In the genomic region with DNA sequence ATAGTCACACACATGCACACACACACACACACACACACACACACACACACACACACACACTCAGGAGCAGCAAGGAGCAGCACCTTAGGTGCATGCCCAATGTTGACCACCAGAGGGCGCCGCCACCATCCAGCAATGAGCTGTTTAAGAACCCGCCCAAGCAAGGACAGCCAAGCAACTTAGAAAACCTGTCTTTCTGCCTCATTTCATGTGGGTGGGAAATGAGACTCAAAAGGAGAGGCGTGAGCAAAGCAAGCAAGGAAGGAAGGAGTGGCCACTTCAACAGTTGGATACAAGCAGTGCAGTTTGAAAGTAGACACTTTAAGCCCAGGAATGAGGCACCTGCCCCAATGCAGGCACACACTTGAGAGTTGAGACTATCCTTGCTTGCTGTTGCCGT, we compare ENCODE assay signal across 9 mouse cellular contexts.
DNase-seq lines count a peak whose midpoint lies in the region; ATAC-seq lines count a peak whose summit lies in the region.
"Had no signal": no experiment of that assay in that cellular context is flagged by ENCODE, and none has a peak within 500 bp of the region (broad histone marks: within the 10 kb centered on the region; RNA-seq: fewer than 3 reads in every experiment).

No protein-coding gene starts in this region.

- 11% methylated on average over 5 of the region's 5 CpGs for WGBS in kidney, embryonic 16.5 days
- WGBS in liver, embryonic 11.5 days: 18% methylated on average over 5 of the region's 5 CpGs

- H3K4me3 ChIP-seq in kidney, embryonic 16.5 days (ENCODE audit: low read length): no peak overlapping the region
- no peak overlapping the region for H3K4me3 ChIP-seq in liver, embryonic 11.5 days (ENCODE audit: low read depth, low read length)
- H3K4me3 ChIP-seq: heart, embryonic 13.5 days had no signal

- ATAC-seq in kidney, embryonic 16.5 days (ENCODE audit: low FRiP score, low TSS enrichment): peak; percentile 77
- no peak for ATAC-seq in liver, embryonic 11.5 days (replicated peaks; ENCODE audit: low FRiP score)

- H3K9ac ChIP-seq in kidney, embryonic 16.5 days (replicated peaks; ENCODE audit: low read length): no peak overlapping the region
- H3K9ac ChIP-seq in liver, embryonic 11.5 days (ENCODE audit: low read depth, low read length): no peak overlapping the region
- H3K9ac ChIP-seq: heart, embryonic 13.5 days had no signal

- 0 out of 2 replicates have a peak, but pooled peaks cover 3% of the 10 kb centered on the region for H3K9me3 ChIP-seq in kidney, embryonic 16.5 days (ENCODE audit: low read length)
- no peaks in the 10 kb centered on the region for H3K9me3 ChIP-seq in liver, embryonic 11.5 days (ENCODE audit: control insufficient read depth, low read length)
- H3K9me3 ChIP-seq: heart, embryonic 13.5 days had no signal

- H3K27ac ChIP-seq in kidney, embryonic 16.5 days (ENCODE audit: low read length): peak overlapping the region; percentile 59; the same call in 1 of the 2 replicates
- H3K27ac ChIP-seq in liver, embryonic 11.5 days (ENCODE audit: low read depth, low read length): no peak overlapping the region
- H3K27ac ChIP-seq: heart, embryonic 13.5 days had no signal

- no peaks in the 10 kb centered on the region for H3K4me1 ChIP-seq in kidney, embryonic 16.5 days (ENCODE audit: insufficient read depth, low read length)
- no peaks in the 10 kb centered on the region for H3K4me1 ChIP-seq in liver, embryonic 11.5 days (replicated peaks; ENCODE audit: control insufficient read depth, insufficient read depth, low read length)

- no peaks in the 10 kb centered on the region for H3K36me3 ChIP-seq in kidney, embryonic 16.5 days (ENCODE audit: insufficient read depth, low read length)
- no peaks in the 10 kb centered on the region for H3K36me3 ChIP-seq in liver, embryonic 11.5 days (ENCODE audit: control insufficient read depth, insufficient read depth, low read length)
- H3K36me3 ChIP-seq: heart, embryonic 13.5 days had no signal

- H3K4me2 ChIP-seq in kidney, embryonic 16.5 days (replicated peaks; ENCODE audit: low read depth, low read length): no peak overlapping the region
- no peak overlapping the region for H3K4me2 ChIP-seq in liver, embryonic 11.5 days
- H3K4me2 ChIP-seq: heart, embryonic 13.5 days had no signal

- peak; percentile 64 for DNase-seq in 3134 (ENCODE audit: extremely low read depth, insufficient read length, low spot score)
- peak; percentile 90 for DNase-seq in NIH3T3 (ENCODE audit: low read depth)
- DNase-seq in cerebellum, postnatal 25 days: peak; percentile 70 to 82
- peak; percentile 33 for DNase-seq in gastrocnemius, postnatal 25 days
- peak; percentile 73 for DNase-seq in liver, embryonic 11.5 days (ENCODE audit: low spot score)
- peak; percentile 43 for DNase-seq in retina, postnatal 7 days (ENCODE audit: low read depth, low spot score)
- peak; percentile 63 to 74 for DNase-seq in thymus, postnatal 36 days

- H3K27me3 ChIP-seq in kidney, embryonic 16.5 days (ENCODE audit: insufficient read depth, low read length): no peaks in the 10 kb centered on the region
- 0 out of 2 replicates have a peak, but pooled peaks cover 3% of the 10 kb centered on the region for H3K27me3 ChIP-seq in liver, embryonic 11.5 days (replicated peaks; ENCODE audit: control insufficient read depth, insufficient read depth, low read length)
- H3K27me3 ChIP-seq: heart, embryonic 13.5 days had no signal

Comparison
In these comparisons a context has a peak if more than half of its experiments do, and no peak if none do; other contexts are left out.
1. DNase-seq: peak in every context shown above with its lines; median percentile 90 in NIH3T3; 76 in cerebellum, postnatal 25 days; 73 in liver, embryonic 11.5 days; 68 in thymus, postnatal 36 days; 64 in 3134; 43 in retina, postnatal 7 days; 33 in gastrocnemius, postnatal 25 days.